Mouse (Mus musculus) CH12.LX (cell line): ENCODE measurements at regions not wholly inside any gene's neighbourhood (a gene's known extent, or its start where the extent isn't known, plus 50 kb on each side); places are given as distances from the start of the nearest gene placed in this dataset.

Experiments used
- CTCF ChIP-seq, 2 experiments: IDR thresholded peaks in 1 of 2; conservative IDR thresholded peaks in 1 of 2; 2 replicates each; pipeline ENCODE4 v1.5.1; 2011 to 2012; ENCODE audit warnings: low read depth in 2 of 2, low read length in 2 of 2, improper control_type of control experiment in 1 of 2, inconsistent platforms in 1 of 2, mild to moderate bottlenecking in 1 of 2, moderate library complexity in 1 of 2
- ELF1 ChIP-seq: IDR thresholded peaks from 2 replicates; pipeline ENCODE4 v1.6.1; 2014; ENCODE audit warnings: low read depth, mild to moderate bottlenecking, inconsistent platforms, low read length, improper control_type of control experiment
- GABPA ChIP-seq: IDR thresholded peaks from 2 replicates; pipeline ENCODE4 v1.6.1; 2012; ENCODE audit warnings: low read depth, low read length, improper control_type of control experiment, inconsistent platforms; ENCODE audit not compliant: insufficient replicate concordance
- HCFC1 ChIP-seq: IDR thresholded peaks from 2 replicates; pipeline ENCODE4 v1.6.1; 2012; ENCODE audit warnings: low read depth, mild to moderate bottlenecking, inconsistent platforms, low read length, improper control_type of control experiment
- KAT2A ChIP-seq: IDR thresholded peaks from 2 replicates; pipeline ENCODE4 v1.6.1; 2012; ENCODE audit warnings: low read length, improper control_type of control experiment, inconsistent platforms; ENCODE audit not compliant: insufficient replicate concordance
- MAZ ChIP-seq: IDR thresholded peaks from 2 replicates; pipeline ENCODE4 v1.6.1; 2012; ENCODE audit warnings: low read depth, mild to moderate bottlenecking, inconsistent platforms, low read length, improper control_type of control experiment, moderate library complexity
- NELFE ChIP-seq: IDR thresholded peaks from 2 replicates; pipeline ENCODE4 v1.6.1; 2011; ENCODE audit warnings: low read depth, low read length, improper control_type of control experiment
- RAD21 ChIP-seq: IDR thresholded peaks from 2 replicates; pipeline ENCODE4 v1.6.1; 2011; ENCODE audit warnings: low read depth, mild to moderate bottlenecking, low read length, improper control_type of control experiment, moderate library complexity
- USF1 ChIP-seq: IDR thresholded peaks from 2 replicates; pipeline ENCODE4 v1.6.1; 2014; ENCODE audit warnings: low read depth, mild to moderate bottlenecking, inconsistent platforms, low read length, improper control_type of control experiment
- USF2 ChIP-seq: conservative IDR thresholded peaks from 2 replicates; pipeline ENCODE4 v1.6.1; 2011; ENCODE audit warnings: low read depth, low read length, improper control_type of control experiment
- ZC3H11A ChIP-seq: IDR thresholded peaks from 2 replicates; pipeline ENCODE4 v1.6.1; 2012; ENCODE audit warnings: low read depth, mild to moderate bottlenecking, inconsistent platforms, low read length, improper control_type of control experiment
- ZKSCAN1 ChIP-seq: IDR thresholded peaks from 2 replicates; pipeline ENCODE4 v1.6.1; 2012; ENCODE audit warnings: low read depth, inconsistent platforms, low read length, improper control_type of control experiment, borderline replicate concordance
- ZNF384 ChIP-seq: IDR thresholded peaks from 2 replicates; pipeline ENCODE4 v1.6.1; 2012; ENCODE audit warnings: low read depth, low read length, improper control_type of control experiment, inconsistent platforms

DNA sequence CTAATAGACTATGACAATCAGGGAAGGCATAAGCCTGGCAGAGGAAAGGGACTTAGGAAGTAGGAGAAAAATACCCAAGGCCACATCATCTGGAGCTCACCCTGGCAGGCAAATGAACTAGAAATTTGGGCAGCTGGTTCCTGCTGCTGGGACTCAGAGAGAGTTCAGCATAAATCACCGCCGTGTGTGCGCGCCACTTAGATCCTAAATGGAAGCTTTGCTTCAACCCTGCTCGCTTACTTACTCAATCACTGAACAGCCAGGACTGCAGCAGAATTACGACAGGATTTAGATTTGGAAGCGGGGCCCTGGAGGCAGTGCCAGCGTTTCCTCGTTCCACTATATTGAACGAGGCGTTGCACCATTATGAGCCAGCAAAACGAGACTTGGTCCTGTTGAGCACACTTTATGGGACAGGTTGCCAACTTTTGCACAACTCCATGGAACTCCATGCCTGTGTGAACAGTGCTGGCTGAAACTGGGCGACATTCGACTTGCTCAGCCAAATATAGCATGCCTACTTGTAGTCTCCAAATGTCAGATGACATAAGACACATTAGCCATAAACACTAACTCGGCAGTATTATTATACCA lies 84.8 kb upstream of the Gnao1 start:
- TF ChIP-seq KAT2A (no peak), NELFE (no peak), HCFC1 (no peak), CTCF (conservative IDR thresholded peaks at IDR 0.05 in 1 of 2, IDR thresholded peaks at IDR 0.05 in 1 of 2; ENCODE audit: low read depth in 2 of 2, low read length in 2 of 2) (no peak), RAD21 (no peak), ZKSCAN1 (no peak), ZC3H11A (no peak), ELF1 (no peak), USF1 (no peak), USF2 (no peak), MAZ (no peak), GABPA (no peak), ZNF384 (no peak)
